Mouse (Mus musculus): Measurements from ENCODE around the gene Tenm2. TPM values are rescaled to one million over a fixed set of nuclear protein-coding genes. Genes with fewer than 3 reads are reported as not detected.

The Tenm2 gene
- polyA plus RNA-seq (2012; rRNA removed) = 0.01 TPM in 2 replicates

DNA sequence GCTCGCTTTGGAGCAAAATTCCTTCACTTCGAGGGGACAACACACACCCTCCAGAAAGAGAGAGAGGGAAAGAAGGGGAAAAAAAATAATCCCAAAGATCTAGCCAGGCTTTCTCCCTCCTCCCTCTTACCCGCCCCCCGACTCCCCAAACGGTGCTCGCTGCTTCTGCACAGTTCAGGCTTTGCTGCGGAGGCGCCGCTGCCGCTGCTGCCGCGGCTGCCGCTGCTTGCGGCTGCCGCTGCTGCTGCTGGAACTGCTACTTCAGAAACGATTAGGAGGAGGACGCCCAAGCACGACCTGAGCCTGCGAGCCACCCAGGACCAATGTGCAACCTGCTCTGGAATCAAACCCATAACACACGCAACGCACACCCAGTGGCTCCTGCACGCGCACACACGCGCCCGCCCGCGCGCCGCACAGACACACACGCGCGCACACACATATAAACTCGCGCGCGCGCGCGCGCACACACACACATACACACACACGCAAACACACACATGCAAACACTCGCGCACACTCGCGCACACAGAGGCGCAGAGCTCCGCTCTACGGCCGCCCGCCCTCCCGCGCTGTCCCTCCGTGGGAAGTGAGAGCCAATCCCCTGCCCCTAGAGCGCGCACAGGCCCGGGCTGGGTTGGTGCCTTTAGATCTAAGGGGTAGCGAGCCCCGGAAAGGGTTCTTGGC lies at the start of gene Tenm2:
Gene Tenm2, minus strand, starts transcription at position 51 of the 687 bp plus-strand sequence.

GRCm38 (mm10) chr11:35980411-35980917 lies 1255.3 kb downstream of the Tenm2 start, which contains the start of gene Wwc1:
Wwc1 (minus strand) TSS chr11:35980527.

